Mouse (Mus musculus) megakaryocyte progenitor cell, adult 5-6 weeks (primary cell): ENCODE measurements around the gene Tulp3. TPM values are rescaled to one million over a fixed set of nuclear protein-coding genes. Genes with fewer than 3 reads are reported as not detected.

Experiments
- ATAC-seq: replicated peaks from 2 replicates; pipeline ENCODE4 v1.8.0; 2016; ENCODE audit warnings: mild to moderate bottlenecking, moderate TSS enrichment, inconsistent platforms; ENCODE audit not compliant: poor library complexity
- total RNA-seq, 2 experiments: library from RNA; stranded (forward) in 1 of 2; stranded (reverse) in 1 of 2; fragments of 157-497, 149-512 nt in 1 of 2; fragments of 200-1000 nt in 1 of 2; gene quantifications; 2 replicates each; pipeline versions ENCODE4 v1.2.3 to v1.2.4; 2015 to 2017

The Tulp3 gene
- total RNA-seq, 2 experiments from 2014 or later, result 0.29 to 1.3 TPM

DNA sequence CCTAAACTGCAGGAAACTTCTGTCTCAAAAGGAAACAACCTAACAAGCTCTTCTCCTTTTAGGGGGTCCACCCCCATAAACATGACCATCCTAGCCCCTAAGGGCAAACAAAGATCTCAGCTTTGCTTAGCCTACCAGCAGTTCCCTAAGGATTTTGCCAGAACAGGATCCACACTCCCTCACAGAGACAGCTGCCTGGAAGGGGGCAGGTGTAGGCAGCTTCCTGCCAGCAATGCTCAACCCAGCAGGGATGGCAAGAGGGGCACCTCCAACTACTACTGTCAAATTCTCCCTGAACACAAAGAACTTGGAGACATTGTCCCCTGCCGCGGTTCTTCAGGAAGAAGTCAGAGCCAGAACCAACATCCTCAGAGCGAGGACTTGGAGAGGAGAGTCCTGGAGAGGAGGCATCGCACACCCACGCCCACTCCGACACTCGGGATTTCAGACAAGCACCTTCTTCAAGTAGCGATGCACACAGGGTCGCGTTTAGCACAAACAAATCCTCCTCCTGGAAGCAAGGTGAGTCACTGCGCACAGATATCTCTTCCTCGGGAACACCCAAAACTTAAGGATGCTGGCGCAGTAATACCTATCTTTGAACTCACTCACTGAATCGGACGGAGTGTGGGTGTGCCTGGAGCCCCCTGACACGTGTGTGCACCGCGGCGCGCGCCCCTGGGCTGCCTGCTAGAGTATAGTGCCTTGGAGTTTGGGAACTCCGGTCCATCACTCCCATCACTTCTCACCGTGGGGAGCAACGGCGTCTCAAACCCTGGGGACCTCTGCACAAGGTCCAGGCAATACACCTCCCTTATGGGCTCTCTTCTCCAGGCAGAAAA lies 56.1 kb downstream of the Tulp3 start:
- ATAC-seq, result no peak

DNA sequence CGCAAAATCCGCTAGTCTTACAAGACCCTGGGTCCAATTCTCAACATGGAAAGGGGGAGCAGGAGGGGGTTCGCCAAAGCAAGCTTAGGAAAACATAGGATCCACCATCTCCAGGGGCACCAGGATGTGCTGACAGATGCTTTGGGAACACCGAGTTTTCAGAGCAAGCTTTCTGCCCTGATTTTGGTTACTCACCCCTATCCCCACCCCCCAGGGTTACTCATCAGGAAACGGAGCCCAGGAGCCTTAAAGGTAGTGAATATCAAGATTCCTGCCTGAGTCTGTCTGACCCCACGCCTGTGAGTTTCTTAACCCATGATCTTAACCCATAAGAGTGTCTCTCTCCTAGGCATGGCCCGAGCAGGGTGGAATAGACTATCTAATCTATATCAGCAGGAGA lies 57.4 kb downstream of the Tulp3 start:
- ATAC-seq, result no peak

GRCm38 (mm10) chr6:128296750-128297393 lies 58.8 kb downstream of the Tulp3 start:
- ATAC-seq, result no peak

DNA sequence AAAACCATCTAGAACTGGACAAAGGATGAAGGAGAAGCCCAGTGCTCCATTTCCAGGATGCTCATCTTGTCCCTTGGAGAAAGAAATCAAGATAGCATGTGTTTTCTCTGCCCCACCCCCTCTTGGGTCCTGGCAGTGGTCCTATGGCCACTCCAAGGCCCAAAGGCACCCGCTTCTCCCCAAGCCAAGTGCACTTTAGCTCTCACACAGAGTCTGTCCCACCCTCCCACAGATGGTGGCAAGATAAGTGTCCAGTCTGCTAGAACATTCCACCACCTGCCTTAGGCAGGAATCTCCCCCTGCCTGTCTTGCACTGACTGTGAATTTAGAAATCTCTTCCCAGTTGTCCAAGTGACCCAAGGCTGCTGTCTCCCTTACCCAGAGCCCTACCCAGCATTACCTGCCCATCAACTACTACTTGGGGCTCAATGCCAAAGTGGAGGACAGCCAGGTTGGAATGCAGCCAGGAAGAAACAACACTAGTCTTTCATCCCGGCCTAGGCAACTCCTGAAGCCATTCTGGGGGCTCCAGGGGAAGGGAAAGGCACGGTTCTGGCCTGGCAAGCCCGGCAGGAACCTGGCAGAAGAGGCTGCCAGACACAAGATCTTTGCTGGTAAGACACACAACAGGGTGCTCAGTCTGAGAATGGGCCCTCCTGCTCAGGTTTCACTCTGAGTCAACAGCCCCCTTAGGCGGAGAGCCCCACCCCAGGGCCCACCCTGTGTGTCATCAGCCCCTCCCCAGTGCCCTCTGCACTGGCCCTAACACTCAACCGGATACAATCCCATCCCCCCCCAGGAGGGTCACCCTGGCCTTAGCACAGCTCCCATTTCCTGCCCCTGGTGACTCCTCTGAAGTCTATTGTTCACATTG lies 59.5 kb downstream of the Tulp3 start:
- no peak for ATAC-seq

- no peak for ATAC-seq
Observed at GRCm38 (mm10) chr6:128291284-128291683, 64.4 kb downstream of the Tulp3 start.

DNA sequence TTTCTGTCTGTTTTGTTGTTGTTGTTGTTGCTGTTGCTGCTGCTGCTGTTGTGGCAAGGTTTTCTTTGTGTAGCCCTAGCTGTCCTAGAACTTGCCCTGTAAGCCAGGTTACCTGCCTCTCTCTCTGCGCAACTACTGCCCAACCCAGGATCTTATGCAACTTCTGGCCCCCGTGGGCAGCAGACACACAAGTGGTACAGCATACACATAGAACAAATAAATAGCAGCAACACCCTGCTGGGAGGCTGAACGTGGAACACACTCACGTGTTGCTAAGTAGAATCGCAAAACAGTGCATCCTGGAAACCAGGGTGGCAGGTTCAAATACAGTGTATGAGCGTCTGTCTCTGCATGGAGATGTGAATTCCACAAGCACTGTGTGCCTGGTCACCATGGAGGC lies 67.0 kb downstream of the Tulp3 start:
- ATAC-seq, result no peak

DNA sequence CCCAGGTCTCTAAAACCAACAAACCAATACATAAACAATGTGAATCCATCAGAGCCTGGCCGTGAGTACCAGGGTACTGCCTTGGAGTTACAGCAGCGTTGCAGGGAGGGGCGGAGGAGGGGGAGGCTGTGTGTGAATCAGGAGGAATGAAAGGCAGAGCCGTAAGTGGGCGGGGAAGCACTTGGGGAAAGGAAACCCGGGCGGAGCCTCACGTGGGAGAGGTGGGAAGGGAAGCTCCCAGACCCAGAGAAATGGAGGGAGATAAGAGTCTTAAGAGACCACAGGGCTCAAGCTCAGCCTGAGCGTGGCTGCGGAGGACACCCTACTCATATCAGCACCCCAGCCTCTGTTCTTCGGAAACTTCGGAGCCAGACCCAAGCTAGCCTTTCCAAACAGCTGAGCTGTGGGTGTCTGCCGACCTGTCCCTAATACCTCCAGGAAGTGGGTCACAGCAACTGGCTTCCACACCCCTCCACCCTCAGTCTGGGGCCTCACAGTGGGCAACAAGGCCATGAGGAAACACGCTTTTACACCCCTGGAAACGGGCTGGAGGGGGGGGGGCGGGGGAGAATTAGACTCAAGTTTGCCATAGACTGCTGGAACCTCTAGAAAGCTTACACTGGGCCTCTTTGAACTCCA lies 69.7 kb downstream of the Tulp3 start:
- ATAC-seq, result peak; percentile 85

GRCm38 (mm10) chr6:128282126-128282525 lies 73.5 kb downstream of the Tulp3 start:
- no peak for ATAC-seq

GRCm38 (mm10) chr6:128280472-128281145 lies 75.0 kb downstream of the Tulp3 start:
- no peak for ATAC-seq

DNA sequence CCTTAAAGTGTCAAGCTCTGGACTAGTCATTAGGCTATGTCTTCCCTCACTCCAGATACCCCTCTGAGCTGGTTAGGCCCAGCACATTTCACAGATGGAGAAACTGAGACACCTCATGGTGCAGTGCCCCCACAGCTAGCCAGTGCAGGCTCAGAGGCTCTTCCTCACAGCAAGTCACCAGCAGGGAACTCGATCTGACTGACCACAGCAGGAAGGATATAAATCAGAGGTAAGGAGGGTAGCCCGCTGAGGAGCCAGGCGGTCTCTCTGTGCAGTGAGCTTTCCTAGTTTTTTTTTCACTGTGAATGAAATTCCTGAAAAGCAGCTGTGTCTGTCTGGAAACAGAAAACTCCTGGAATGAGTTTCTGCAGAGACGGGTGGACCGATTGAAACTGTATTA lies 76.0 kb downstream of the Tulp3 start:
- ATAC-seq, result no peak

DNA sequence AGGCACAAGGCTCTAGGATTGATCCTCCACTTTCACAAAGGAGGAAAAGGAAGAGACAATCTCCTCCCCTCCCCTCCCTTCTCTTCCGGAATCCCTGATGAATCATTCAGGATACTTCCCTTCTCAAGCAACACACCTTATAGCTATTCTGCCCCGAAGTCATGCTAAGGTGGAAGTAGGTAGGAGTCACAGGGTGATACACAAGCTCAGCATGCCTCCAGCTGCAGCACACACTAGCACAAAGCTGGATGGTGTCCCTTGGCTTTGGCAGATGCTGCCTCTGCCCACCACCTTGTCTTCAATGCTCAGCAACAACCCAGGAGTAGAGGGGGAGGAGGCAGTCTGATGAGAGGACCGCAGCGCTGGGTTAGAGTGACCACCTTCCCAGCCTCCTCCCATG lies 76.6 kb downstream of the Tulp3 start:
- no peak for ATAC-seq

DNA sequence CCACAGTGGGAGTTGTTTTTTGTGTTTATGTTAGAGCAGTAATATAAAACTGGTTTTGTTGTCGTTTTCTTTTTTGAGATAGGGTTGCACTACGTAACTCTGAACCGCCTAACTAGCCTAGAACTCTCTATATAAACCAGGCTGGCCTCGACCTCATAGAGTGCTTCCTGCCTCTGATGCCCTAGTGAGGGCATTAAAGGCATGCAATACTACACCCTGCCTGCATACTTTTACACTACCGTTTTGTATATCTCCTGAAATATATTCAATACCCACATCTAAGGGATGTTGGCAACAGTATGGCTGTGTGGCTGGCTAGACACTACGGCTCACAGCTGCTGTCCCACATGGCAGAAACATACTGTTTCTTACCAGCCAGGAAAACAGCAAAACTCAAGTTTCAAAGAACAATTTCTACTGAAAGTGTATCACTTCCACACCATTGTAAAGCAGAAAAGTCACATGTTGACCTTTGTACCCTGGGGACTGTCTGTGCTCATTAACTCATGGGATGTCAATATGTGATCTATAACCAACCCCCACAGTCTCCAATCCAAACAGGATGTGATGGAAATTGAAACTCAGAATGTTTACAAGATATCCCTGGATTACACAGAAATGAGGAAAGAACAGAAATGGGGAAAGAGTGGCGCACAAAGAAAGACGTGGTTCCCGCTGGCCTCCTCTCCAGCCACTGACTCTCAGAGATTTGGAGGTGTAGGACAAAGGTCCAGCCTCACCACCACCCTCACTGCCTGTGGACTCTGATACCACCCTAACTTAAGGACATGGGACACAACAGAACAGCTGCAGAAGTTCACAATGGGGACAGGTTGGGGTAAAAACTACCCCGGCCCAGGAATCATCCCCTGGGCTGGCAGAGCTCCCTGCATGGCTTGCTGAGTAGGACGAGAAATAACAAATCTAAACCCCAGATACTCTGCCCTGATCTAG lies 78.2 kb downstream of the Tulp3 start:
- no peak for ATAC-seq

DNA sequence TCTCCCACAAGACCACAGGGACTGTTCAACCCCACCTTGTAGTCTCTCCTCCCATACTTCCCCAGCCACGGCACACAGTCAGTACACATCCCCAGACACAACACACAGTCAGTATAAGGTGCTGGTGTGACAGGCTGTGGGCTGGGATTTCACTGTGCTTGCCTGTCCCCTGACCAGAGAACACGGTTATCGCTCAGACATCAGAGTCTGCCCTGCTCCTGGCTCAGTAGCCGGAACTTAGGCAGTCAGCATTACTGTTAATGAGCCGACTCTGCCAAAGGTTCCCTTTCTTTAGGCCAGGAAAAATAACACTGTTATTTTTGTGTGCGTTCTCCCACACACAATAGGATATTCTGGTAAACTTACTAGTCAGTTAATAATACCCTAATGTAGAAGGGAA lies 79.3 kb downstream of the Tulp3 start:
- ATAC-seq, result no peak

DNA sequence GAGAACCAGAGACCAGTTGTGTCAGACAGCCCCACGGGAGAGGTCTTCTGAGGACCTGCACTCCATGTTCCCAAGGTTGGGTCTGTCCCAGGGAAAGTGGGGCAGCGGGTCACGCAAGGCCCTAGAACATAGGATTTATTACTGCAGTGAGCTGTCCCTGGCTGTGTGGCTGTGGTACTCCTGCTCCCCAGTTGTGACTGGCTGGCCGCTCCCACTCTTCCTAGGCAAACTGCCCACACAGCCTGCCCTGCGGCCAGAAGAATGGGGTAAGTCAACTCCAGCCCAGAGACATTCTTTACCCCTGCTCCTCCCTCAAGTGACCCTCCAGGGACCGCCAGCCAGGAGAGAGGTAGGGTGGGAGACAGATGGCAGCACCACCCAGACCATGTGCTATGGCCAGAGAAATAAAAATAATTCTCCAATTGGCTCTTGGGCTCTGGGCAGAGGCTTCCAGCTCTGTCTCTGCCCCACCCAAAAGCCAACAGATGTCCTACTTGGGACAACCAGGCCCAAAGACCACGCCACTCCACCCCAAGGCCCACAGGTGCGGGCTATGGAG lies 80.1 kb downstream of the Tulp3 start:
- ATAC-seq, result no peak

DNA sequence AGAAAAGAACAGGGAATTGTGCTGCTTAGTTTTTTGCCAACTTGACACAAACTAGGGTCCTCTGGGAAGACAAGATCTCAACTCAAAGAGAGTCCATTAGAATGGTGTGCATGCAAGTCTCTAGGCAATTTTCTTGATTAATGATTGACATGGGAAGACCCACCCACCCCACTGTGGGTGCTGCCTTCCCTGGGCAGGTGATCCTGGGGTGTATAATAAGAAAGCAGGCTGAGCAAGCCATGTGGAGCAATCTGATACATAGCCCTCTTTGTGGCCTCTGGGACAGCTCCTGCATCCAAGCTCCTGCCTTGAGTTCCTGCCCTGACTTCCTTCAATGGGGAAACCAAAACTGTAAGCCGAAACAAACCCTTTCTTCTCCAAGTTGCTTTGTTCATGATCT lies 82.1 kb downstream of the Tulp3 start:
- no peak for ATAC-seq

- no peak for ATAC-seq
Observed at GRCm38 (mm10) chr6:128272754-128273153, 82.9 kb downstream of the Tulp3 start.
